Mouse (Mus musculus): Measurements from ENCODE around the gene Prkca. TPM values are rescaled to one million over a fixed set of nuclear protein-coding genes. Genes with fewer than 3 reads are reported as not detected.

Prkca gene
- polyA plus RNA-seq, 1 experiment from 2014 or later = 7.2 TPM

- WGBS = 91% methylated on average over 11 of the region's 11 CpGs
- Histone ChIP-seq H3K27ac (no peak overlapping the region), H3K4me3 (no peak overlapping the region), H3K36me3 (replicated peaks) (no peaks in the 10 kb centered on the region), H3K9ac (no peak overlapping the region), H3K27me3 (replicated peaks) (no peaks in the 10 kb centered on the region), H3K4me2 (no peak overlapping the region), H3K4me1 (no peaks in the 10 kb centered on the region), H3K9me3 (0 out of 2 replicates have a peak, but pooled peaks cover 2% of the 10 kb centered on the region)
- no peak for ATAC-seq (replicated peaks)
Observed at GRCm38 (mm10) chr11:107931288-107931687, 412.4 kb downstream of the Prkca start.

GRCm38 (mm10) chr11:107929712-107930111 is 414.0 kb downstream of the Prkca start:
- ATAC-seq (replicated peaks) = no peak
- 59% methylated on average over 3 of the region's 3 CpGs for WGBS
- Histone ChIP-seq H3K27me3 (replicated peaks) (no peaks in the 10 kb centered on the region), H3K4me1 (no peaks in the 10 kb centered on the region), H3K4me3 (no peak overlapping the region), H3K36me3 (replicated peaks) (no peaks in the 10 kb centered on the region), H3K9me3 (0 out of 2 replicates have a peak, but pooled peaks cover 2% of the 10 kb centered on the region), H3K9ac (no peak overlapping the region), H3K4me2 (no peak overlapping the region), H3K27ac (no peak overlapping the region)

DNA sequence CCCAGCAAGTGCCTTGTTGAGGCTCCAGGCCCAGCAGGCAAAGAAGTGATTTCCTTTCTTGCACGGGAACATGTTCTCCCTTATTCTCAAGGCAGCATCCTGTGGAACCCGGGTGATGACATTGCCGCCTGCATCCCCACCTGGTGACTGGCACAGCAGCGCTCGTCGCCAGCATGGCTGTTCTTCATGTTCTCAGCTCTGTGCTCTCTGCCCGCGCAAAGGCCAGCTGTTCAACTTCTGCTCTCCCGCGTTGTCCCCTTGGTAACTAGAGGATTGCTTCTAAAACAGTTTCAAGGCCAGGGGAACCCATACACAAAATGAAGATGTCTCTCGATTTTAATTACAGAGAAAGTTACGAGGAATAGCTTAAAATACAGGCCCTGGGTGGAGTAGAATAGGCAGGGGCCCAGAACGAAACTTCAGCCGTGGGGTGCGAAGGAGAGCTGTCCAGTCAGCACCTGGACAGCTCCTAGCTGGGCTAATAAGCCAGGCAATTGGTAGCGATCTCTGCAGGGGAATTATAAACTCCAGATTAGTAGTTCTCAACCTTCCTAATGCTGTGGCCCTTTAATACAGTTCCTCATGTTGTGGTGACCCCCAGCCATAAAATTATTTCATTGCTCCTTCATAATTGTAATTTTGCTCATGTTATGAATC is 423.7 kb downstream of the Prkca start:
- Histone ChIP-seq H3K36me3 (replicated peaks) (no peaks in the 10 kb centered on the region), H3K4me2 (no peak overlapping the region), H3K9me3 (no peaks in the 10 kb centered on the region), H3K27me3 (replicated peaks) (no peaks in the 10 kb centered on the region), H3K4me3 (no peak overlapping the region), H3K9ac (no peak overlapping the region), H3K4me1 (peaks cover 16% of the 10 kb centered on the region), H3K27ac (no peak overlapping the region)
- ATAC-seq (replicated peaks) = no peak
- WGBS = 40% methylated on average over 16 of the region's 16 CpGs

- H3K36me3 ChIP-seq (replicated peaks) = no peaks in the 10 kb centered on the region
- ATAC-seq (replicated peaks) = peak; percentile 79
- H3K4me1 ChIP-seq = peaks cover 25% of the 10 kb centered on the region
- H3K27me3 ChIP-seq (replicated peaks) = peaks cover 10% of the 10 kb centered on the region; the same call in 1 of the 2 replicates
- 22% methylated on average over 9 of the region's 9 CpGs for WGBS
- peak overlapping the region; percentile 74 for H3K27ac ChIP-seq
- peak overlapping the region; percentile 15; the same call in 1 of the 2 replicates for H3K4me2 ChIP-seq
- H3K9ac ChIP-seq = no peak overlapping the region
- H3K4me3 ChIP-seq = no peak overlapping the region
- no peaks in the 10 kb centered on the region for H3K9me3 ChIP-seq
Observed at GRCm38 (mm10) chr11:107917721-107918235, 425.9 kb downstream of the Prkca start.

GRCm38 (mm10) chr11:107914634-107915226 is 429.0 kb downstream of the Prkca start, which contains the start of gene Cacng5:
Gene Cacng5, minus strand, starts transcription at chr11:107915055.
- H3K4me3 ChIP-seq = peak within 1 kb of the TSS; percentile 42

DNA sequence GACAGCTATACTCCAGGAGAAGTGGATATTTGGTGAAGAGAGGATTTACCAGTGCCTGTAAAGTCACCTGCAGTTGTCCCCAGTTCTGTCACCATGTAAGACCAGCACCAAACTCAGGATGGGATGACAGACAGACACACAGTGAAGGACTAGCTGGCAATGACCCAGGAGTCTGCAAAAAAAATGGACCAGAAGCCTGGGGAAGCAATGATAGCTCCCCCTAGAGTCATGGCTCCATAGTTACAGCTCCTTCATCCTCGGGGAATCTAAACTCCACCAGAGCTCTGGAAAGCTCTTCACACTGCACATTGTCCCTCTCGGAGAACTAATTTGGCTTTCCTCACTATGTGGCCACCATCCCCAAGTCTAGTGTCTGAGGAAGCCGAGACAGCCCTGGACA is 430.4 kb downstream of the Prkca start:
- Histone ChIP-seq H3K4me2 (peak overlapping the region; percentile 59; the same call in 1 of the 2 replicates), H3K27me3 (replicated peaks) (peaks cover 10% of the 10 kb centered on the region; the same call in 1 of the 2 replicates), H3K36me3 (replicated peaks) (no peaks in the 10 kb centered on the region), H3K4me1 (peaks cover 19% of the 10 kb centered on the region), H3K4me3 (no peak overlapping the region), H3K27ac (no peak overlapping the region), H3K9ac (no peak overlapping the region), H3K9me3 (no peaks in the 10 kb centered on the region)
- 51% methylated on average over 3 of the region's 3 CpGs for WGBS
- ATAC-seq (replicated peaks) = no peak

More at GRCm38 (mm10) chr11:107914634-107915226, 429.0 kb downstream of the Prkca start, which contains the start of gene Cacng5:
- Histone ChIP-seq H3K36me3 (replicated peaks) (no peaks in the 10 kb centered on the region), H3K4me2 (peak within 1 kb of the TSS; percentile 59), H3K9ac (peak within 1 kb of the TSS; percentile 31), H3K9me3 (no peaks in the 10 kb centered on the region), H3K27me3 (replicated peaks) (peaks cover 10% of the 10 kb centered on the region; the same call in 1 of the 2 replicates), H3K4me1 (peaks cover 22% of the 10 kb centered on the region), H3K27ac (no peak within 1 kb of the TSS)
- peak; percentile 52 for ATAC-seq (replicated peaks)
- 5% methylated on average over 33 of the region's 36 CpGs for whole genome bisulfite sequencing

- Histone ChIP-seq H3K4me1 (0 out of 2 replicates have a peak, but pooled peaks cover 4% of the 10 kb centered on the region), H3K9me3 (no peaks in the 10 kb centered on the region), H3K36me3 (replicated peaks) (no peaks in the 10 kb centered on the region), H3K4me3 (no peak overlapping the region), H3K9ac (no peak overlapping the region), H3K27ac (no peak overlapping the region), H3K4me2 (no peak overlapping the region), H3K27me3 (replicated peaks) (no peaks in the 10 kb centered on the region)
- 52% methylated on average over 9 of the region's 9 CpGs for whole genome bisulfite sequencing
- ATAC-seq (replicated peaks) = no peak
Observed at GRCm38 (mm10) chr11:107905364-107905763, 438.4 kb downstream of the Prkca start.

DNA sequence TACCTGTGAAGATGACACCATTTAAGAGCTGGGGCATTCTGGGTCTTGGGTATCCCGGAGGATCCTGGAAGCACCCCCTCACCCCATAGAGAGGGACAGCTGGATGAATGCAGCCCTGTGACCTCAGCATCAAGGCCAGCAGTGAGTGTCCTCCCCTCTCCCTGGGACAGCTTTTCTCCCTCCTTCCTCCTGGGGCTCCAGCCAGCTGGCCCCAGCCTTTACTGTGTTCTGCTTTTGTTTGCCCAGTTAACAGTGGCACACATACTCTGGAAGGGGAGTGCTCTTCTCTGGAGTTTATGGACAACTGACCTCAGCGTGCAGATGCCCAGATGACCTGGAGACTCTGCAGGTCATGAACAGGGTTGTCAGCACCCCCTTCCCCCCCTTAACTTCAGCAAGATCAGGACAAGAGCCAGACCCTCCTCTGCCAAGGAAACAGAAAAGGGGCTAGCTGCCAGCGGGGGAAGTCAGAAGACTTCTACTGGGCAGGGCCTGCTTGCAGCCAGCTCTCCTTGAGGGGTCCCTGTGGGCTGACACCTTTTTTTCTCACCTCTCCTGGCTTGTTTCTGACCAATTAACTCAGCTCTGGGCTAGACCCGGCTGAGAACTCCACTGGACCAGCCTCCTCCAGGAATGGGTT is 439.6 kb downstream of the Prkca start:
- Histone ChIP-seq H3K9me3 (no peaks in the 10 kb centered on the region), H3K27me3 (replicated peaks) (no peaks in the 10 kb centered on the region), H3K4me2 (no peak overlapping the region), H3K36me3 (replicated peaks) (no peaks in the 10 kb centered on the region), H3K4me3 (no peak overlapping the region), H3K4me1 (0 out of 2 replicates have a peak, but pooled peaks cover 4% of the 10 kb centered on the region), H3K27ac (no peak overlapping the region), H3K9ac (no peak overlapping the region)
- ATAC-seq (replicated peaks) = no peak
- 53% methylated on average over 4 of the region's 4 CpGs for WGBS

DNA sequence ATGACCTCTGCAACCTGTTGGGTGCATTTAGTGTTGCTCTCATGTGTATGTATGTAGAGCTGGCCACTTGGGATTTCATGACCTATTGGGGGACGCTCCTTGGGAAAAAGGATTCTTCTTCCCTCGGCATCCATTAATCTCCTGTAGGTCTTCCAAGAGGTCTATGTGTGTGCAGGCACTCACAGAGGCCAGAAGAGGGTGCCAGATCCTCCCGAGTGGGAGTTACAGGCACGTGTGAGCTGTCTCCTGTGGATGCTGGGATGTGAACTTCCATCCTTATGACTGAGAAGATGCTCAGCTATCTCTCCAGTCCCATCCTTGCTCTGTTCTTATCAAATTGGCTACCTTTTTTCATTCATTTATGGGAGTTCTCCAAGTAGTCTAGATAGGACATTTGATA is 443.3 kb downstream of the Prkca start:
- 40% methylated on average over 4 of the region's 4 CpGs for WGBS

GRCm38 (mm10) chr11:107898698-107899097 is 445.0 kb downstream of the Prkca start:
- 48% methylated on average over 2 of the region's 2 CpGs for WGBS
- no peak for ATAC-seq (replicated peaks)

More for the DNA sequence above, 443.3 kb downstream of the Prkca start:
- Histone ChIP-seq H3K27ac (no peak overlapping the region), H3K27me3 (replicated peaks) (no peaks in the 10 kb centered on the region), H3K9me3 (no peaks in the 10 kb centered on the region), H3K36me3 (replicated peaks) (no peaks in the 10 kb centered on the region), H3K4me3 (no peak overlapping the region), H3K4me2 (no peak overlapping the region), H3K4me1 (0 out of 2 replicates have a peak, but pooled peaks cover 7% of the 10 kb centered on the region), H3K9ac (no peak overlapping the region)
- ATAC-seq (replicated peaks) = no peak

DNA sequence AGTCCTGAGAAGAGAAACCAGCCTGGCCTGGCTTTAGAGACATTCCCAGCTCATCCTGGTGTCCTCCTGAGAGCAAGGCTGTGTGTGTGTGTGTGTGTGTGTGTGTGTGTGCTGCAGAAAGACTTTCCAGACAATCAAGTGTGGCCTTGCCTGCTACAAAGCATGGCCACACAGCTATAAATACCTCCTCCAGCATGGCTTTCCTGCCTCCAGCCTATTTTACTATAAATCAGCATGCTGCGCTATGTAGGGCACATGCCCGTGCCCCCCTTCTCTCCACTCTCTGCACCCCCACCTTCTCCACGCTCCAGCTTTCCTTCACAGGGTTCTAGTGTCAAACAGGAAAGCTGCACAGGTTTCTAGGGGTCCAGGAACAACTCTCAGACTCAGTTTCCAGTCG is 448.1 kb downstream of the Prkca start:
- Histone ChIP-seq H3K36me3 (replicated peaks) (no peaks in the 10 kb centered on the region), H3K9me3 (no peaks in the 10 kb centered on the region), H3K4me3 (no peak overlapping the region), H3K9ac (no peak overlapping the region), H3K4me1 (0 out of 2 replicates have a peak, but pooled peaks cover 4% of the 10 kb centered on the region), H3K27ac (no peak overlapping the region), H3K27me3 (replicated peaks) (no peaks in the 10 kb centered on the region), H3K4me2 (no peak overlapping the region)
- 71% methylated on average over 4 of the region's 4 CpGs for WGBS
- ATAC-seq (replicated peaks) = no peak

More at GRCm38 (mm10) chr11:107898698-107899097, 445.0 kb downstream of the Prkca start:
- Histone ChIP-seq H3K4me1 (0 out of 2 replicates have a peak, but pooled peaks cover 4% of the 10 kb centered on the region), H3K4me3 (no peak overlapping the region), H3K27ac (no peak overlapping the region), H3K4me2 (no peak overlapping the region), H3K36me3 (replicated peaks) (no peaks in the 10 kb centered on the region), H3K9ac (no peak overlapping the region), H3K9me3 (no peaks in the 10 kb centered on the region), H3K27me3 (replicated peaks) (no peaks in the 10 kb centered on the region)

DNA sequence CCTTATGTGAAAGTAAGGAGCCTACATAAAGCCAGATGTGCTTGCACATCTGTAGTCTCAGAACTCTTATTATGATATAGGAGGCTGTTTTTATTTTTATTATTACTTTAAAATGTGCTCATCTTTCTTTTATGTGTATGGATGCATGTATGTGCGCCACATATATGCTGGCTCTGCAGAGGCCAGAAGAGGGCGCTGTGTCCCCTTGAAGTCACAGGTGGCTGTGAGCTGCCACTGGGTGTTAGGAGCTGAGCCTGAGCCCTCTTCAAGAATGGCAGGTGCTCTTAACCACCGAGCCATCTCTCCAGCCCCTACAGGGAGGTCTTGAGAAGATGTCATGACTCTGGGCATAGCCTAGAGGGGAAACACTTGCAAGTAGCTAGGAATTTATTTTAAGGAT is 452.4 kb downstream of the Prkca start:
- no peak overlapping the region for H3K9ac ChIP-seq
- H3K4me3 ChIP-seq = no peak overlapping the region
- no peaks in the 10 kb centered on the region for H3K9me3 ChIP-seq
- H3K36me3 ChIP-seq (replicated peaks) = no peaks in the 10 kb centered on the region
- 77% methylated on average over 3 of the region's 3 CpGs for WGBS
- no peaks in the 10 kb centered on the region for H3K27me3 ChIP-seq (replicated peaks)
- H3K4me1 ChIP-seq = 0 out of 2 replicates have a peak, but pooled peaks cover 4% of the 10 kb centered on the region
- no peak for ATAC-seq (replicated peaks)
- no peak overlapping the region for H3K27ac ChIP-seq
- H3K4me2 ChIP-seq = no peak overlapping the region
